Mouse (Mus musculus) limb, embryonic 14.5 days (tissue): Measurements from ENCODE around the gene Gfer. TPM values are rescaled to one million over a fixed set of nuclear protein-coding genes. Genes with fewer than 3 reads are reported as not detected.

Experiments used
- ATAC-seq: fragments of 200-750 bp; cut with Nextera tagmentation; 2 replicates; pipeline ENCODE4 v1.8.0; 2017; ENCODE audit warnings: low read depth, moderate number of reproducible peaks, moderate TSS enrichment; ENCODE audit not compliant: low FRiP score
- DNase-seq: peaks from one replicate; pipeline ENCODE4 v3.0.0-alpha.2; 2015; ENCODE audit warnings: low spot score
- H3K27ac ChIP-seq: fragments of 300-500 bp; sonication (generic); replicated peaks from 2 replicates; pipeline ENCODE4 v1.5.1; 2014; ENCODE audit warnings: low read depth, mild to moderate bottlenecking, low read length, moderate library complexity, mixed read lengths
- H3K27me3 ChIP-seq: fragments of 300-500 bp; sonication (generic); 2 replicates; pipeline ENCODE4 v1.6.1; 2014; ENCODE audit warnings: low read length, mixed read lengths; ENCODE audit not compliant: control insufficient read depth, insufficient read depth
- H3K36me3 ChIP-seq: fragments of 300-500 bp; sonication (generic); 2 replicates; pipeline ENCODE4 v1.6.1; 2014; ENCODE audit warnings: mild to moderate bottlenecking, low read length, moderate library complexity, mixed read lengths; ENCODE audit not compliant: control insufficient read depth, insufficient read depth
- H3K4me1 ChIP-seq: fragments of 300-500 bp; sonication (generic); 2 replicates; pipeline ENCODE4 v1.6.1; 2014; ENCODE audit warnings: antibody characterized with exemption, low read length, mixed read lengths; ENCODE audit not compliant: control insufficient read depth, insufficient read depth
- H3K4me2 ChIP-seq: fragments of 300-500 bp; sonication (generic); replicated peaks from 2 replicates; pipeline ENCODE4 v1.6.1; 2014; ENCODE audit warnings: low read depth, mild to moderate bottlenecking, low read length, moderate library complexity; ENCODE audit not compliant: severe bottlenecking
- H3K4me3 ChIP-seq: fragments of 300-500 bp; sonication (generic); replicated peaks from 2 replicates; pipeline ENCODE4 v1.5.1; 2014; ENCODE audit warnings: low read length
- H3K9ac ChIP-seq: fragments of 300-500 bp; sonication (generic); 2 replicates; pipeline ENCODE4 v1.6.1; 2014; ENCODE audit warnings: mild to moderate bottlenecking, low read depth, low read length, moderate library complexity; ENCODE audit not compliant: severe bottlenecking
- H3K9me3 ChIP-seq: fragments of 300-500 bp; sonication (generic); 2 replicates; pipeline ENCODE4 v1.6.1; 2016; ENCODE audit warnings: low read length; ENCODE audit not compliant: control insufficient read depth
- POLR2A ChIP-seq: fragments of 200-500 bp; IDR thresholded peaks from 2 replicates; pipeline ENCODE4 v1.8.0; 2012; ENCODE audit warnings: inconsistent platforms, mild to moderate bottlenecking, moderate library complexity, borderline replicate concordance; ENCODE audit not compliant: insufficient read depth, insufficient read length; ENCODE audit errors: extremely low read depth
- WGBS: fragments of 180-500 bp; shearing (Covaris S2); extraction: QIAGEN DNeasy Blood & Tissue Kit; methylation state at CpG from one replicate; pipeline ENCODE4 v1.1.7; 2014; 5-methylcytosine and 5-hydroxymethylcytosine counted together
- polyA plus RNA-seq, 2 experiments: library from polyadenylated mRNA; depleted of rRNA in 1 of 2; stranded (reverse) in 1 of 2; unstranded in 1 of 2; fragments of >200 nt; fragmentation: Nextera tagmentation in 1 of 2; extraction: Ambion mirVana in 1 of 2; gene quantifications; 2 replicates each; pipeline versions ENCODE4 v1.2.1 to v1.2.3; 2012 to 2014

Gfer gene
- polyA plus RNA-seq, 2 experiments, result 34.2 to 38.6 TPM

GRCm38 (mm10) chr17:24647493-24647892 lies 48.5 kb downstream of the Gfer start:
- DNase-seq (no peak), ATAC-seq (no peak)
- Histone ChIP-seq H3K4me2 (no peak overlapping the region), H3K27ac (no peak overlapping the region), H3K9ac (no peak overlapping the region; the same call in 1 of the 2 replicates), H3K9me3 (no peaks in the 10 kb centered on the region), H3K27me3 (no peaks in the 10 kb centered on the region), H3K36me3 (peaks cover 26% of the 10 kb centered on the region), H3K4me1 (peaks cover 32% of the 10 kb centered on the region), H3K4me3 (no peak overlapping the region)
- 79% methylated on average over 9 of the region's 11 CpGs for WGBS
- no peak for TF ChIP-seq POLR2A

GRCm38 (mm10) chr17:24646381-24646780 lies 49.6 kb downstream of the Gfer start:
- no peak overlapping the region for H3K4me2 ChIP-seq
- no peaks in the 10 kb centered on the region for H3K27me3 ChIP-seq
- H3K36me3 ChIP-seq, result peaks cover 36% of the 10 kb centered on the region
- peaks cover 32% of the 10 kb centered on the region for H3K4me1 ChIP-seq
- no peak for ATAC-seq
- no peak overlapping the region for H3K27ac ChIP-seq
- DNase-seq, result no peak
- WGBS, result 88% methylated on average over 4 of the region's 4 CpGs
- TF ChIP-seq POLR2A, result no peak
- H3K9ac ChIP-seq, result no peak overlapping the region
- no peak overlapping the region for H3K4me3 ChIP-seq
- H3K9me3 ChIP-seq, result no peaks in the 10 kb centered on the region

- peaks cover 38% of the 10 kb centered on the region for H3K36me3 ChIP-seq
- H3K4me1 ChIP-seq, result peaks cover 32% of the 10 kb centered on the region
- no peaks in the 10 kb centered on the region for H3K9me3 ChIP-seq
- no peak for ATAC-seq
- no peaks in the 10 kb centered on the region for H3K27me3 ChIP-seq
- no peak overlapping the region for H3K4me2 ChIP-seq
- no peak overlapping the region for H3K4me3 ChIP-seq
- no peak for TF ChIP-seq POLR2A
- no peak overlapping the region for H3K9ac ChIP-seq
- DNase-seq, result no peak
- H3K27ac ChIP-seq, result no peak overlapping the region
- 74% methylated on average over 3 of the region's 3 CpGs for WGBS
Observed at GRCm38 (mm10) chr17:24645916-24646315, 50.0 kb downstream of the Gfer start.

DNA sequence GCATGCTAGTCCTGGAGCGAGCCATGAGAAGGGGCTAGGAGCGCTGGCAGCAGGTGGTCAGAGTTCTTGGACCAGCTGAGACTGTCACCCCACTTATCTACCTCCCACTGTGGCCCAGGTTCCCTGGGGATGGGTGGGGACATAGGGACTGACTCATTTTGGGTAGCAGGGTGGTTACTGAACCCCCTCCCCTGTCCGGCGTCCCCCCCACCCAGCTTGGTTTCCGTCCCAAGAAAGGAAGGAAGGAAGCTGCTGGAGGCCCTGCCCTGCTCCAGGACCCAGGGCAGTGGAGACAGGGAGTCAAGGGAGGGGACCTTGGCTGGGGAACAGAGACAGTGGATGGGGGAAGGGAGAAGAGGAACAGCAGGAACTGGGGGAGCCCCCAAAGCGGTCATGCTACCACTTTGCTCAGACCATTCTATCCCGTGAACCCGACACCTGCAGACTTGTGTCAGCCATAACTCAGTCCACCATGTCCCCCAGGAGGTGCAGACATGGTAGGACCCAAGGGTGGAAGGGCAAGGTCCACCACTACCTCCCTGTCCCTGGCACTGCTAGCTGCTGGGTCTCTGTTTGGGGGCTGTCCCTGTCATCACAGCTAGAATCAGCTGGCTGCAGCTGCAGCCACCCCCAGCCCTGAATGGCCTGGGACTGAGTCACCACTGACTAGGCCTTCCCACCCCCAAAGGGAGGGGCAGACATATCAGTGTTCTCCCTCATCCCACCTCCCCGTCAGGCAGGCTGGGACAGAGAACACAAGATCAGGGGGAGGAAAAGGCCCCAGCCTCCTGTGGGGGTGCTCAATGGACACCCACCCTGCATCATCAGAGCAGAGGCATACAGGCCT lies 50.9 kb downstream of the Gfer start:
- Histone ChIP-seq H3K4me3 (no peak overlapping the region), H3K27ac (peak overlapping the region; percentile 48), H3K9ac (peak overlapping the region; percentile 7; the same call in 1 of the 2 replicates), H3K9me3 (no peaks in the 10 kb centered on the region), H3K4me2 (no peak overlapping the region), H3K27me3 (no peaks in the 10 kb centered on the region), H3K4me1 (peaks cover 33% of the 10 kb centered on the region), H3K36me3 (peaks cover 46% of the 10 kb centered on the region)
- WGBS, result 69% methylated on average over 9 of the region's 9 CpGs
- DNase-seq (no peak), ATAC-seq (no peak)
- no peak for TF ChIP-seq POLR2A

DNA sequence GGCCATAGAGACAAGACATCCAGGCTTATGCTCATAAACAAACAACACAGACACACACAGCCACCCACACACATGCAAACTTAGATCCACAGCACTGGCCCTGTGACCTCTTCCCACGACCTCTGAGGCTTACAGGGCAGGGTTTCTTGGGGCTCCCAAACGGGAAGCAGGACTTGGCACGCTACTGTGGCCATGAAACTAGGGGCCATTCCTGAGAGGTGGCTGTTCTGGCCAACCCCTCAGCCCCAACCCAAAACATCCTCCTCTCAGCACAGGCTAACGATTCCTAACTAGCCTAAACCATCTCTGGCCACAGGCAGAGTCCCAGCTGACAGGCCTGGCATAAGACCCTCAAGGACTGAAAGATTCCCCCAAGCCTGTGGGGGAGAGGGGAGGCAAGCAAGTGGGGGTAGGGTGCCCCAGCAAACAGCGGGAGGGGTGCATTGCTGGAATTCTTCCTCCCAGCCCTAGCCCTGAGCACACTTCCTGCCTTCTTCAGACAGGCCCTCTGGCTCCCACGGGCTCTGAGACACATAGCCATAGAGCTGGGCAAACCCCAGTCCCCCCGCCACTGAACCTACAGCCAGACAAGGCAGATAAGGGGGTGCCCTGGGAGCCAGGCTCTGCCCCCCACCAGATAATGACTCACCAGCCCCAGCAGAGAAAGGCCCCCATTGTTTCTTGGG lies 51.8 kb downstream of the Gfer start:
- Histone ChIP-seq H3K4me2 (no peak overlapping the region), H3K4me1 (peaks cover 38% of the 10 kb centered on the region), H3K27ac (peak overlapping the region; percentile 48; the same call in 1 of the 2 replicates), H3K4me3 (no peak overlapping the region), H3K9ac (peak overlapping the region; percentile 36; the same call in 1 of the 2 replicates), H3K9me3 (no peaks in the 10 kb centered on the region), H3K27me3 (no peaks in the 10 kb centered on the region), H3K36me3 (peaks cover 49% of the 10 kb centered on the region)
- ATAC-seq (peak; percentile 24; the same call in 1 of the 2 replicates), DNase-seq (no peak)
- WGBS, result 29% methylated on average over 7 of the region's 7 CpGs
- TF ChIP-seq POLR2A, result no peak

Other genes with a start within 250 kb of the Gfer start
Only the 30 nearest of the 32 such genes appear.
- 37.6 and 49.6 TPM in 2 replicates for gene Pgp, start 225.8 kb downstream of the Gfer start, polyA plus RNA-seq (2012; rRNA removed)
- 52.9 TPM in 2 replicates for gene Pgp, start 225.8 kb downstream of the Gfer start, polyA plus RNA-seq (2014; fragmentation: Nextera tagmentation; extraction: Ambion mirVana)
- 0.86 and 0.89 TPM in 2 replicates for gene Bricd5, start 222.3 kb downstream of the Gfer start, polyA plus RNA-seq (2012; rRNA removed)
- gene Bricd5, start 222.3 kb downstream of the Gfer start, polyA plus RNA-seq (2014; fragmentation: Nextera tagmentation; extraction: Ambion mirVana), result not detected in 2 replicates
- gene Mlst8, start 217.1 kb downstream of the Gfer start, polyA plus RNA-seq (2012; rRNA removed), result 46.3 and 54.9 TPM in 2 replicates
- gene Mlst8, start 217.1 kb downstream of the Gfer start, polyA plus RNA-seq (2014; fragmentation: Nextera tagmentation; extraction: Ambion mirVana), result 27.8 and 29.3 TPM in 2 replicates
- 18.1 and 23.1 TPM in 2 replicates for gene Caskin1, start 207.6 kb downstream of the Gfer start, polyA plus RNA-seq (2012; rRNA removed)
- 3.1 and 4.3 TPM in 2 replicates for gene Caskin1, start 207.6 kb downstream of the Gfer start, polyA plus RNA-seq (2014; fragmentation: Nextera tagmentation; extraction: Ambion mirVana)
- gene Traf7, start 168.2 kb downstream of the Gfer start, polyA plus RNA-seq (2012; rRNA removed), result 308 and 376 TPM in 2 replicates
- 81.3 and 91.0 TPM in 2 replicates for gene Traf7, start 168.2 kb downstream of the Gfer start, polyA plus RNA-seq (2014; fragmentation: Nextera tagmentation; extraction: Ambion mirVana)
- 2.0 and 3.0 TPM in 2 replicates for gene Rab26, start 161.9 kb downstream of the Gfer start, polyA plus RNA-seq (2012; rRNA removed)
- gene Rab26, start 161.9 kb downstream of the Gfer start, polyA plus RNA-seq (2014; fragmentation: Nextera tagmentation; extraction: Ambion mirVana), result 4.1 and 6.1 TPM in 2 replicates
- 73.6 and 106 TPM in 2 replicates for gene Pkd1, start 146.3 kb downstream of the Gfer start, polyA plus RNA-seq (2012; rRNA removed)
- 49.1 and 50.5 TPM in 2 replicates for gene Pkd1, start 146.3 kb downstream of the Gfer start, polyA plus RNA-seq (2014; fragmentation: Nextera tagmentation; extraction: Ambion mirVana)
- 162 and 199 TPM in 2 replicates for gene Tsc2, start 63.5 kb downstream of the Gfer start, polyA plus RNA-seq (2012; rRNA removed)
- 62.9 and 70.6 TPM in 2 replicates for gene Tsc2, start 63.5 kb downstream of the Gfer start, polyA plus RNA-seq (2014; fragmentation: Nextera tagmentation; extraction: Ambion mirVana)
- 28.5 and 30.0 TPM in 2 replicates for gene Nthl1, start 63.5 kb downstream of the Gfer start, polyA plus RNA-seq (2012; rRNA removed)
- gene Nthl1, start 63.5 kb downstream of the Gfer start, polyA plus RNA-seq (2014; fragmentation: Nextera tagmentation; extraction: Ambion mirVana), result 17.8 and 21.5 TPM in 2 replicates
- 56.2 and 65.0 TPM in 2 replicates for gene Slc9a3r2, start 45.8 kb downstream of the Gfer start, polyA plus RNA-seq (2012; rRNA removed)
- gene Slc9a3r2, start 45.8 kb downstream of the Gfer start, polyA plus RNA-seq (2014; fragmentation: Nextera tagmentation; extraction: Ambion mirVana), result 60.1 and 71.5 TPM in 2 replicates
- gene Npw, start 37.7 kb downstream of the Gfer start, polyA plus RNA-seq (2012; rRNA removed), result 0.47 and 0.58 TPM in 2 replicates
- gene Npw, start 37.7 kb downstream of the Gfer start, polyA plus RNA-seq (2014; fragmentation: Nextera tagmentation; extraction: Ambion mirVana), result 0.33 and 0.41 TPM in 2 replicates
- gene Zfp598, start 26.5 kb downstream of the Gfer start, polyA plus RNA-seq (2012; rRNA removed), result 91.4 and 112 TPM in 2 replicates
- 29.9 and 31.8 TPM in 2 replicates for gene Zfp598, start 26.5 kb downstream of the Gfer start, polyA plus RNA-seq (2014; fragmentation: Nextera tagmentation; extraction: Ambion mirVana)
- 2.6 and 3.0 TPM in 2 replicates for gene Syngr3, start 6.2 kb downstream of the Gfer start, polyA plus RNA-seq (2012; rRNA removed)
- gene Syngr3, start 6.2 kb downstream of the Gfer start, polyA plus RNA-seq (2014; fragmentation: Nextera tagmentation; extraction: Ambion mirVana), result 3.1 and 4.9 TPM in 2 replicates
- gene Noxo1, start 78 bp upstream of the Gfer start, polyA plus RNA-seq (2012; rRNA removed), result 9.2 and 11.9 TPM in 2 replicates
- 3.8 and 4.5 TPM in 2 replicates for gene Noxo1, start 78 bp upstream of the Gfer start, polyA plus RNA-seq (2014; fragmentation: Nextera tagmentation; extraction: Ambion mirVana)
- 62.1 and 72.1 TPM in 2 replicates for gene Tbl3, start 11.5 kb upstream of the Gfer start, polyA plus RNA-seq (2012; rRNA removed)
- gene Tbl3, start 11.5 kb upstream of the Gfer start, polyA plus RNA-seq (2014; fragmentation: Nextera tagmentation; extraction: Ambion mirVana), result 62.8 and 73.9 TPM in 2 replicates
- 0.85 and 0.98 TPM in 2 replicates for gene Rnf151, start 21.9 kb upstream of the Gfer start, polyA plus RNA-seq (2012; rRNA removed)
- 0.19 and 0.40 TPM in 2 replicates for gene Rnf151, start 21.9 kb upstream of the Gfer start, polyA plus RNA-seq (2014; fragmentation: Nextera tagmentation; extraction: Ambion mirVana)
- 2,709 and 3,185 TPM in 2 replicates for gene Rps2, start 22.0 kb upstream of the Gfer start, polyA plus RNA-seq (2012; rRNA removed)
- 1,651 and 1,722 TPM in 2 replicates for gene Rps2, start 22.0 kb upstream of the Gfer start, polyA plus RNA-seq (2014; fragmentation: Nextera tagmentation; extraction: Ambion mirVana)
- gene Ndufb10, start 28.3 kb upstream of the Gfer start, polyA plus RNA-seq (2012; rRNA removed), result 178 and 192 TPM in 2 replicates
- gene Ndufb10, start 28.3 kb upstream of the Gfer start, polyA plus RNA-seq (2014; fragmentation: Nextera tagmentation; extraction: Ambion mirVana), result 235 and 237 TPM in 2 replicates
- not detected in 2 replicates for gene Rpl3l, start 31.7 kb upstream of the Gfer start, polyA plus RNA-seq (2012; rRNA removed)
- gene Rpl3l, start 31.7 kb upstream of the Gfer start, polyA plus RNA-seq (2014; fragmentation: Nextera tagmentation; extraction: Ambion mirVana), result 0.19 TPM in 1 of 2 replicates, not detected in the other
- 36.2 and 44.1 TPM in 2 replicates for gene Msrb1, start 40.5 kb upstream of the Gfer start, polyA plus RNA-seq (2012; rRNA removed)
- 29.8 and 29.9 TPM in 2 replicates for gene Msrb1, start 40.5 kb upstream of the Gfer start, polyA plus RNA-seq (2014; fragmentation: Nextera tagmentation; extraction: Ambion mirVana)
- gene Hs3st6, start 56.8 kb upstream of the Gfer start, polyA plus RNA-seq (2012; rRNA removed), result 5.3 and 8.7 TPM in 2 replicates
- gene Hs3st6, start 56.8 kb upstream of the Gfer start, polyA plus RNA-seq (2014; fragmentation: Nextera tagmentation; extraction: Ambion mirVana), result 4.9 and 5.6 TPM in 2 replicates
- not detected in 2 replicates for gene Meiob, start 108.1 kb upstream of the Gfer start, polyA plus RNA-seq (2012; rRNA removed)
- gene Meiob, start 108.1 kb upstream of the Gfer start, polyA plus RNA-seq (2014; fragmentation: Nextera tagmentation; extraction: Ambion mirVana), result not detected in 2 replicates
- 23.9 and 25.7 TPM in 2 replicates for gene Hagh, start 144.0 kb upstream of the Gfer start, polyA plus RNA-seq (2012; rRNA removed)
- 29.4 and 35.4 TPM in 2 replicates for gene Hagh, start 144.0 kb upstream of the Gfer start, polyA plus RNA-seq (2014; fragmentation: Nextera tagmentation; extraction: Ambion mirVana)
- gene Fahd1, start 154.2 kb upstream of the Gfer start, polyA plus RNA-seq (2012; rRNA removed), result 12.8 and 14.8 TPM in 2 replicates
- gene Fahd1, start 154.2 kb upstream of the Gfer start, polyA plus RNA-seq (2014; fragmentation: Nextera tagmentation; extraction: Ambion mirVana), result 16.5 and 17.4 TPM in 2 replicates
- 0.10 and 0.24 TPM in 2 replicates for gene Igfals, start 169.8 kb upstream of the Gfer start, polyA plus RNA-seq (2012; rRNA removed)
- 0.08 and 0.18 TPM in 2 replicates for gene Igfals, start 169.8 kb upstream of the Gfer start, polyA plus RNA-seq (2014; fragmentation: Nextera tagmentation; extraction: Ambion mirVana)
- 27.4 and 31.2 TPM in 2 replicates for gene Nubp2, start 190.2 kb upstream of the Gfer start, polyA plus RNA-seq (2012; rRNA removed)
- 54.0 and 55.5 TPM in 2 replicates for gene Nubp2, start 190.2 kb upstream of the Gfer start, polyA plus RNA-seq (2014; fragmentation: Nextera tagmentation; extraction: Ambion mirVana)
- 49.6 and 53.4 TPM in 2 replicates for gene Spsb3, start 190.5 kb upstream of the Gfer start, polyA plus RNA-seq (2012; rRNA removed)
- gene Spsb3, start 190.5 kb upstream of the Gfer start, polyA plus RNA-seq (2014; fragmentation: Nextera tagmentation; extraction: Ambion mirVana), result 39.4 and 40.8 TPM in 2 replicates
- gene Eme2, start 198.9 kb upstream of the Gfer start, polyA plus RNA-seq (2012; rRNA removed), result 39.1 and 43.9 TPM in 2 replicates
- 28.7 and 28.9 TPM in 2 replicates for gene Eme2, start 198.9 kb upstream of the Gfer start, polyA plus RNA-seq (2014; fragmentation: Nextera tagmentation; extraction: Ambion mirVana)
- 101 and 121 TPM in 2 replicates for gene Mrps34, start 199.0 kb upstream of the Gfer start, polyA plus RNA-seq (2012; rRNA removed)
- 82.1 and 82.7 TPM in 2 replicates for gene Mrps34, start 199.0 kb upstream of the Gfer start, polyA plus RNA-seq (2014; fragmentation: Nextera tagmentation; extraction: Ambion mirVana)
- gene Nme3, start 200.3 kb upstream of the Gfer start, polyA plus RNA-seq (2012; rRNA removed), result 30.3 and 36.5 TPM in 2 replicates
- gene Nme3, start 200.3 kb upstream of the Gfer start, polyA plus RNA-seq (2014; fragmentation: Nextera tagmentation; extraction: Ambion mirVana), result 47.6 and 48.4 TPM in 2 replicates